Mouse (Mus musculus) layer of hippocampus, adult 8-10 months (tissue): Measurements from ENCODE around the gene Trdn. TPM values are rescaled to one million over a fixed set of nuclear protein-coding genes. Genes with fewer than 3 reads are reported as not detected.

ENCODE experiments used
- DNase-seq, 2 experiments: peaks; one replicate each; pipeline ENCODE4 v3.0.0; 2022; ENCODE audit warnings: low spot score in 2 of 2
- total RNA-seq, 4 experiments: library from RNA; stranded (reverse); gene quantifications; 2 replicates each; pipeline ENCODE4 v1.2.4; 2022

Gene Trdn
- total RNA-seq = under 1 TPM in 2 of 4 experiments, not detected in 2; 0.33 to 0.39 TPM

DNA sequence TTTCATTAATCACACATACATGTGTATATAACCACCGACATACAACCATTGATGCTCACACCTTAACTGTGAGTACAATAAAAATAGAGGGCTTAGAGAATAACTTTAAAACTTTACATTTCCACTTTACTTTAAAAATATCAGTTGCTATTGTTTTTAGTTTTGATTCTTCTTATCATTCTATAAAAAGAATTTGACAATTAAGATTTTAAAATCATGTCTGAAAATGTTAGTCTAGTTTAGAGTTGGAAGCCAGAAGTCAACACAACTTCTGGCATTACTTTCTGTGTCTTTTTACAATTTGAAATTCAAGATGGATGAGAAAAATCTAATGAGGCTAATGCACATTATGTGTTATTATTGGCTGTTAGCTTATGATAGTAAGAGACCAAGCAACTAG, at the start of gene Trdn:
TSS of gene Trdn (plus strand) at position 301 of the 400 bp plus-strand sequence.
- DNase-seq = no peak

DNA sequence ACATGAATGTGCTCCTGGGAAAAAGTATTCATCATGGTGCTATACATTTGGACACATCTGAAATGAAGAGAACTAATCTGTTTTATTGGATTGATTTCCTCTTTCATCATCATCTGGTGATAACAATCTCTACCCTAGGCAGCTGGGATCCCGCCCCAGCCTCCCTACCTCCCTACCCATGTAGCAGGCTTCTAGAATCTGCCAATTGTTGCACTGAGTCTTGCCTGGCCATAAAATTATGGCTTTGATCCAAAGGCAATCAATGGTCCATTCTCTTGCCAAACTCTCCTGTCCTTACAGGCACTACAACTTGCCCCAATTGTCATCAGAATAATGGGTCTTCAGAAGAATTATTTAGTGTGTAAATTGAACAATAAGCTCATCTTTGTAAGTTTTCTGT, 19.6 kb upstream of the Trdn start:
- DNase-seq = no peak

GRCm38 (mm10) chr10:33065566-33065965, 14.8 kb upstream of the Trdn start:
- no peak for DNase-seq

- no peak for DNase-seq
Measured at GRCm38 (mm10) chr10:33073126-33073525, 7.2 kb upstream of the Trdn start.

DNA sequence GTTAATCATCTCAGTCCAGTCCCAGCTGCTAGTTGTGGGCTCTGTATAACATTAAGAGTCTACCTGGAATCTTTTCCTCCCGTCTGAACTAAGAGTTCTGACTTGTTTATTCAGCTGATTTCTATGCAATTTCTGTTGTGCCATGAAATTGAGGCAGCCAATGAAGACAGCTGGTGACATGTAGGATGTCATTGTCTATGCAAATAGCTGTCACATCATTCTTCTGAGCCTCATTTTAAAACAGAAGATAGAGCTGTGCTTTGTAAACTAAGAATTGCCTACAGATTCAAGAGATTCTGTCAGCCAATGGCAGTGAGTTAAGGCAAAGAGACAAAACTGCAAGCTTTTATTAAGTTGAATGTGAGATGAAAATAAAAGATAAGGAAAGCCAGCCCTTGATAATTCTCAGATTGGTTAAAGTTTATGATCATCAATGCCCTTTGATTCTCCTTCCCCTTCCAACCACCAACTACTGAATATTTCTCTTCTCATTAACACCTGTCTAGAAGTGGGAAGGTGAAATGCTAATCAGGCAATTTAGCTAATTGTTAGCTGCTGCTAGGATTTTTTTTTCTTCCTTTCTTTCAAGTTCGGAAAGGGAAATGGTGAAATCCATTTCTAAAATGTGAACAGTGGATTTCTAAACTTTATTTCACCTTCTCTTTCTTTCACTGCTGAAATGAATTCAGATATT, 1.9 kb downstream of the Trdn start:
- DNase-seq = no peak

DNA sequence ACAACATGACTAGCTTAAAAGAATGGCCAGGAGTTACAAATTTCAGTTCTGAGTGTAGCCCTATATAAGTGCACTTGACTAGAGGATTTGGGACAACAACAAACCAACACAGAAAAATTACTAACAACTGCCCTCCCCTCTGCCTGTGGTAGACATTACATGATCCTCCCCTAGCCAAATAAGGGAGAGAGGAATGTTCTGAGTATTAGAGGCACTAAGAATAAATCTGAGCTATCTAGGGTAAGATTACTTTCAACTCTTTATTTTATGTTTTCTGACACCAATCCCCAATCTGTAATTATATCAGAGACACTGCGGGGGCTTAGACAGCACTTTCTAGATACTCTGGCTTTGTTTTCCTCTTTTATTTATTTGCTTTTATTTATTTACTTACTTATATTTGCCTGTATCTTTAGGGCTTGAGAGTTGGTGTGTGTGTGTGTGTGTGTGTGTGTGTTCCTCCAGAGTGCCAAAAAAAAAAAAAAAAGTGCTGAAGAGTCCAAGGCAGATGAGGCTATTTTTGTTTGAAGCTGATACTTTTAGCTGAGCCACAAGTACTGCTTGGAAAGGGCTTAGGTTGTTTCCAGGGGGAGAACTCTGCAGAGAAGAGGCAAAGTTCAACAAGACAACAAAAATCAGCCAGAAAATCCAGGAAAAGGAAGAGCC, 2.7 kb downstream of the Trdn start:
- no peak for DNase-seq

- DNase-seq = no peak
Measured at GRCm38 (mm10) chr10:33083627-33084158, 3.3 kb downstream of the Trdn start.

DNA sequence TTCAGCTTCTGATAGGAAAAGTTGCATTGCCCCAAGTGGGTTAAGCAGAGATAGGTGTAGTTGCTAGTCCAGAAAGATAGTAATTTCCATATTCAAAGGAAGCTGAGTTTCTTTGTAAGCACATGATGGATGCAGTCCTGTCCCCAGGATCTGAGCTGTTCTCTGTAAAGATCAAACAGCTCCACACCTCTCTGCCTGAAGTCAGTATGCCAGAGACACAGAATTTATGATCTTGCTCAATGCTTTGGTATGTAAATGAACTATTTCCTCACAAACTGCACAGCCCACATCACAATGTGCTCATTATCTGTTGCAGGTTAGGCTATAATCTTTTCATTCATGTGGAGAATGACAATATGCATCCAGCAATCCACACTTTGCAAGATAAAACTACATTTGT, 8.0 kb downstream of the Trdn start:
- no peak for DNase-seq

- no peak for DNase-seq
Measured at GRCm38 (mm10) chr10:33092400-33092799, 12.0 kb downstream of the Trdn start.

DNA sequence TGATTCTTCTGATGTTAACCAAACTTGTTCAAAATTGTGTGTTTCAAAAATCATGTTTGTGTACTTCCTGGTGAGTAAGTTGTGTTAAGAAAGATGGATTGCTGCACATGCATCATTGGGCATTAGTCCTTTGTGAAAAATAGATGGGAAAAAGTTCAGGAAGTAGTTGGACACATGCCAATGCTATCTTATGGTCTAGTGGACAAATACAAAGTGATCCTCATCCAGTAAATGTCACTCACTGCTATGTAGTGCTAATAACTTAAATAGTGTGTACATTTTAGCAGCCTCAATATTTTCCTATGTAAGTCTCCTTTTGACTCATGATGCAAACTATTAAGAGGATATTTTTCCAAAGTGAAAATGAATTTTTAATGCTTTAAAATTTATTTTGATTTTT, 27.6 kb downstream of the Trdn start:
- DNase-seq = no peak

GRCm38 (mm10) chr10:33123028-33123427, 42.7 kb downstream of the Trdn start:
- DNase-seq = no peak

GRCm38 (mm10) chr10:33144911-33145310, 64.6 kb downstream of the Trdn start:
- DNase-seq = peak in 1 of 2 experiments; percentile 7

- DNase-seq = no peak
Measured at GRCm38 (mm10) chr10:33179731-33180631, 99.6 kb downstream of the Trdn start.

DNA sequence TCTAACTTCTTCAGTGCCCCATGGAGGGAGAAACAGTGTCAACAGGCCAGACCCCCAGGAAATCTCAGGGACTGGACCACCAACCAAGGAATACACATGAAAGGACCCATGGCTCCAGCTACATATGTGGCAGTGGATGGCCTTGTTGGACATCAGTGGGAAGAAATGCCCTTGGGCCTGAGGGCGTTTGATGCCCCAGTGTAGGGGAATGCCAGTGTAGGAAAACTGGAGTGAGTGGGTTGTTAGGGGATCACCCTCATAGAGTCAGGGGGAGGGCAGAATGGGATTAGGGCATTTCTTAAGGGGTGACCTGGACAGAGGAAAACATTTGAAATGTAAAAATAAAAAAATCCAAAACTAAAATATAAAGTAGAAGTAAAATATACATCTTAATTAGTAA, 108.7 kb downstream of the Trdn start:
- DNase-seq = no peak

- DNase-seq = no peak
Measured at GRCm38 (mm10) chr10:33195919-33196318, 115.6 kb downstream of the Trdn start.

DNA sequence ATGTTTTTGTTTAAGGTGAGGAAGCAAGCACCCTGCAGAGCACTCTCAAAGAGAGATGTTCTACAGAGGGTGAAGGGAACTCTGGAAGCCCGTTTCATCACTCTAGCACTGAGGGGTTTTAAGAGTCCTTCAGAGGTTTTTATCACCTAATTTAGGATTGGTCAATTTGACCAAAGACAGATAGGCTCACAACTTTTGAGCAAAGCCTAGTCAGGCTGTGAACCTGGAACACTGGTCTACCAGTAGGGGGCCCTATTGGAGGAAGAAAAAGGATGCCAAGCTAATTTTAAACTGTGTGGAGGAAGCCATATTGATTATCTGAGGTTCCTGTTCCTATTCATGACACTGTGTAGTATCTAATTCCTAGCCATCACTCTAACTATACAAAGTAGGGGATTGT, 117.9 kb downstream of the Trdn start:
- no peak for DNase-seq

DNA sequence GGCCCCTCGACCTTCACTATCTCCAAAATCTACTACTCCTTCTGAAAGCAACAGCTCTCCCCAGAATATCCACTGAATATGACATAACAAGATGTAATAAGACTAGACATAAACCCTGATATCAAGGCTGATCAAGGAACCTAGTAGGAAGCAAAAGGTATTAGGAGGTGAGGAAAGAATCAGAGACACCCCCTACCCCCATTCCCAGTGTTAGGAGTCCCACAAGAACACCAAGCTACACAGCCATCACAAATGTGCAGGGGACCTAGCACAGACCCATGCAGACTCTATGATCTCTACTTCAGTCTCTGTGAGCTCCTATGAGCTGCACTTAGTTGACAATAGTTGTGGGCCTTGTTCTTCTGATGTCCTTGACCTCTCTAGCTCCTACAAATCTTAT, 130.1 kb downstream of the Trdn start:
- DNase-seq = no peak

DNA sequence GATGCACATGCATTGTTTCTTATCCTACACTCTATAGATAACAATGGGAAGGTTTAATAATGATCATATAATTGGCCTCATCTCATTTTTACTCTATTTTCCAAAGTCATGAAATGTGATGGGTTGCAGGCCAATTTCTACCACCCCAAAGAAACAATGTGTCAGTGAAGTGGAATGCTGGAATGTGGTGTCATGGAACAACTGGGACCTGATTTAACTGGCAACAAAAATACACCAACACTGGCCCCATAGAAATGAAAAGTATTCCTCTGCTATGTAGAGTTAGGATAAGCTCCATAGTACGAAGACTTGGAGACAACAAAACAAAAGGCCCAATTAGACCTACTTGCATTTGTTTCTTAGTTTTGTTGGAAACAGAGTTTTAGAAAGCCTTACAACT, 173.6 kb downstream of the Trdn start:
- no peak for DNase-seq

GRCm38 (mm10) chr10:33256202-33256601, 175.8 kb downstream of the Trdn start:
- no peak for DNase-seq

DNA sequence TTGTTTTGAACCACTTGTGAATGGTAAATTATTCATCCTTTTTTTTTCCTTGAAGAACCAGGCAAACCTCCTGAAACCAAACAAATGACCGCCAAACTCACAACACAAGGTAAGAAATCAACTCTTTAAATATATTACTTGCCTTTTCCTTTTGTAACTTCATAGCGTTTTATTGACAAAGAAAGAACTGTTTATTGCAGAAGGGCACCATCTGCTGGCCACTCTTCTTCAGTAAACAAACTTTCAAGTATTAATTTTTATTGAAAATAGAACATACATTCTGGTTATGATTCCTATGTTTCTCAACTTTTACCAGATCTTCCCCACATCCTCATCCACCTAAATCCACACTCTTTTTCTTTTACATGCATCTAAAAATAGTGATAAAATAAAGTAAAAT, 224.6 kb downstream of the Trdn start:
- DNase-seq = peak in 1 of 2 experiments; percentile 31

DNA sequence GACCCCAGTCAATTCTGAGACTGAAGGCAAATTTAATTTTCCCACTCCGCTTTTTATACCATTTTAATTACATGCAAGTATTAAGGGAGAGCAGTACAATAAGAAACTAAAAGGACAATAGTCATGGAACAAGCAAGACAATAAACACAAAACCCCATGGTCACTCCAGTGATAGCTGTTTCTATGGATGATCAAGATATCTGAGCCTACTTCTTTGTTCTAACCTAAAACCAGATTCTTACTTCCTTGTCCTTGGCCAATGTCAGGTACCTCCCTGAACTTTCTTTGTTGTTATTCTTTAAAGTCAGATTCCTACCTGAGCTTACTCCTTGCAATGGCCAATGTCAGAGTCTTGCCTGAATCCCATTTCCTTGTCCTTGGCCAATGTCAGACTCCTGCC, 272.7 kb downstream of the Trdn start:
- no peak for DNase-seq

DNA sequence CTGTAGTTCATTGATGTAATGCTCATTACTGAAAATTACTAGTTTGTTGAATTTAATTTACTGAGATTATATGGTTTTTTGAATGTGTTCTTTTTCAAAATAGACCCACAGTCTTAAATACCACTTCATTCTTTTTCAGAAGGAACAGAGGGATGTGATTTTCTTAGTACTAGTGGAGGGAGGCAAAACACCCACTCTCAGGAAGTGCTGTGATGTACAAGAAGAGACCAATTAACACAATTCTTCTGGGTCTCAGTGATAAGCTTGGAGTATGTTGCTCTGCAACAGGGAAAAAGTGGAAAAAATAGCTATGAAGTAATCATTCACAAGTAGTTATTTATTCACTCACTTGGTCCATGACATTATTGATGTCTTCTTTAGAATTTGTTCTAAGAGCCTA, 286.2 kb downstream of the Trdn start:
- DNase-seq = no peak
